Mouse (Mus musculus) lung, embryonic 16.5 days (tissue): Measurements from ENCODE around the gene Tusc2. TPM values are rescaled to one million over a fixed set of nuclear protein-coding genes. Genes with fewer than 3 reads are reported as not detected.

Experiments
- ATAC-seq: fragments of 200-750 bp; cut with Nextera tagmentation; 2 replicates; pipeline ENCODE4 v1.8.0; 2017; ENCODE audit warnings: low read depth, mild to moderate bottlenecking, moderate library complexity
- H3K27ac ChIP-seq: fragments of 300-500 bp; sonication (generic); 2 replicates; pipeline ENCODE4 v1.5.1; 2014; ENCODE audit warnings: mild to moderate bottlenecking, control low read depth, low read length
- H3K27me3 ChIP-seq: fragments of 300-500 bp; sonication (generic); 2 replicates; pipeline ENCODE4 v1.6.1; 2014; ENCODE audit warnings: low read depth, low read length, mixed read lengths; ENCODE audit not compliant: control insufficient read depth, insufficient read depth
- H3K36me3 ChIP-seq: fragments of 300-500 bp; sonication (generic); 2 replicates; pipeline ENCODE4 v1.6.1; 2014; ENCODE audit warnings: low read length; ENCODE audit not compliant: control insufficient read depth, insufficient read depth
- H3K4me1 ChIP-seq: fragments of 300-500 bp; sonication (generic); replicated peaks from 2 replicates; pipeline ENCODE4 v1.6.1; 2014; ENCODE audit warnings: low read length, mixed read lengths; ENCODE audit not compliant: control insufficient read depth, insufficient read depth
- H3K4me2 ChIP-seq: fragments of 300-500 bp; sonication (generic); 2 replicates; pipeline ENCODE4 v1.6.1; 2014; ENCODE audit warnings: low read depth, low read length, control low read depth
- H3K4me3 ChIP-seq: fragments of 300-500 bp; sonication (generic); 2 replicates; pipeline ENCODE4 v1.5.1; 2014; ENCODE audit warnings: mild to moderate bottlenecking, low read length, control low read depth
- H3K9ac ChIP-seq: fragments of 300-500 bp; sonication (generic); 2 replicates; pipeline ENCODE4 v1.6.1; 2014; ENCODE audit warnings: low read length, control low read depth
- H3K9me3 ChIP-seq: fragments of 300-500 bp; sonication (generic); 2 replicates; pipeline ENCODE4 v1.6.1; 2016; ENCODE audit warnings: low read length; ENCODE audit not compliant: control insufficient read depth
- WGBS: fragments of 180-500 bp; shearing (Covaris S2); extraction: QIAGEN DNeasy Blood & Tissue Kit; methylation state at CpG from one replicate; pipeline ENCODE4 v1.1.7; 2014; 5-methylcytosine and 5-hydroxymethylcytosine counted together
- polyA plus RNA-seq: library from polyadenylated mRNA; unstranded; fragments of >200 nt; fragmentation: Nextera tagmentation; extraction: Ambion mirVana; gene quantifications from 2 replicates; pipeline ENCODE4 v1.2.1, GENCODE M21; 2015

Gene Tusc2
- polyA plus RNA-seq, 1 experiment from 2014 or later = 35.6 TPM

DNA sequence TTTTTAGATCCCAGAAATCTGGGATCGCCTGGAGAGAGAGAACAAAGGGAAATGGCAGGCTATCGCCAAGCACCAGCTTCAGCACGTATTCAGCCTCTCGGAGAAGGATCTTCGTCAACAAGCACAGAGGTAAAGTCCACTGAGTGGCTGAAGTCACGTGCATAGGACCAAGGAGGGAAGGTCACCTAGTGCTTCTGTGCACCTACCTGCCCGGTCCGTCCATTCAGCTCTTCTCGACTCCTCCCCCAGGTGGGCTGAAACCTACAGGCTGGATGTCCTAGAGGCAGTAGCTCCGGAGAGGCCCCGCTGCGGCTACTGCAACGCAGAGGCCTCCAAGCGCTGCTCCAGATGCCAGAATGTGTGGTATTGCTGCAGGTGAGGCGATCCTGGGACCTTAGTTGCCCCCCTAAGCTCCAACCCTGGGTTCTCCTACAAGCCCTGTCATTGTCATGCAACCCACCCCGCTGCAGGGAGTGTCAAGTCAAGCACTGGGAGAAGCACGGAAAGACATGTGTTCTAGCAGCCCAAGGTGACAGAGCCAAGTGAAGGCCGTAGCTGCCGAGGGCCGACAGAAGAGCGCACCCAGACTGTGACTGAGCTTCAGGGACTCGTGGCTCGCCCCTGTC, 12.5 kb upstream of the Tusc2 start:
- 29% methylated on average over 23 of the region's 23 CpGs for WGBS
- H3K4me1 ChIP-seq = peaks cover 45% of the 10 kb centered on the region

DNA sequence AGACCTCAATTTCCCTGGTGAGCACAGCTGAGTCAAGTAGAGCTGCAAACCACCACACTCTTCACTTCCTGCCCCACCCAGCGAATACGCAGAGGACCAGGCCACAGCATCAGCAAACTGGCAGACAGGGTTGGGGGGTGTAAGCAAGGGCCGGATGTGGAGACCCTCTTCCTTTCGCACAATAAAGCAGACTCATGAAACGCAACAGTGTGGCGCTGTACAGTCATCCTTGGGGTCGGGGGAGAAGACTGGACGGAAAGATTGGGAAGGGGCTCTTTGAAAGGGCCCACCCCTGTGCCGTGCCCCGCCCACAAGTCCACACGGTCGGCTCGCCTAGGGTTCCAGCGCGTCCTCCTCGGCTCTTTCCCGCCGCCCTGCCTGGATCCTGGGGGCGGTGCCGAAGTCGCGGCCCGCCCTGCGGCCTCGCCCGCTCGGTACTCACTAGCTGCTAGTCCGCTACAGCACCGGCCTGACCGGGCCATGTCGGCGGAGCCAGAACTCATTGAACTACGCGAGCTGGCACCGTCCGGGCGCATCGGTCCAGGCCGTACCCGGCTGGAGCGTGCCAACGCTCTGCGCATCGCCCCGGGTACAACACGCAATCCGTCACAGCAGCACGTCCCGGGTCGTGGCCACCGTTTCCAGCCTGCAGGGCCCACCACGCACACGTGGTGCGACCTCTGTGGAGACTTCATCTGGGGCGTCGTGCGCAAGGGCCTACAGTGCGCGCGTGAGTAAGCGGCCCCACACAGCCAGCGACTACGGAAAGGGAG, 11.8 kb upstream of the Tusc2 start, which contains the start of gene Rassf1:
Gene Rassf1 (plus strand): TSS at position 439 of the 773 bp plus-strand sequence.
- H3K36me3 ChIP-seq = no peaks in the 10 kb centered on the region
- 1% methylated on average over 54 of the region's 63 CpGs for WGBS
- peaks cover 52% of the 10 kb centered on the region for H3K4me1 ChIP-seq

More for the DNA sequence above, 12.5 kb upstream of the Tusc2 start:
- H3K9ac ChIP-seq = peak overlapping the region; percentile 73
- ATAC-seq = no peak
- no peaks in the 10 kb centered on the region for H3K27me3 ChIP-seq
- no peaks in the 10 kb centered on the region for H3K36me3 ChIP-seq
- H3K4me2 ChIP-seq = peak overlapping the region; percentile 91
- peak overlapping the region; percentile 18; the same call in 1 of the 2 replicates for H3K27ac ChIP-seq
- no peaks in the 10 kb centered on the region for H3K9me3 ChIP-seq
- H3K4me3 ChIP-seq = peak overlapping the region; percentile 54

DNA sequence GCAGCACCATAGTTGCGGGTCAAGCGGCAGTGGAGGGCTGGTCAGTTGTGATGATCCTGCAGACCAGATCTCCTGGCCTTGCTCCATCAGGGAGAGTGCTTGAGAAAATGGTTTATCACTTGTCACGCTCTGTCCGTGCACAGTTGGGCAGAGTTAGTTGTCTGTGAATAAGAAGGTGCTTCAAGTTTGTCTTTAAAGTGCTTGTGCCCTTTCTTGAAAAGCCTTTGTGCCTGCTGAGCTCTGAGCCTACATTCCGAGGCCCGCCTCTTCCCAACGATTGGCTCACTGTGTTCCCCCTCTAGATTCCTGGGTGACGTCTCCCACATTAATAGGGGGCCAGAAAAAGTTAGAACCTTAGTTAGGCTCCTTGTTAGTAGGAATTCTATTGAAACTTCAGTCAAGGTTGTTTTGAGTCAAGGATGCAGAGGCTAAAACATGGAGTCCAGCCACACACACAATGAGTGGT, 11.1 kb upstream of the Tusc2 start:
- WGBS = 7% methylated on average over 8 of the region's 8 CpGs
- H3K4me1 ChIP-seq = peaks cover 52% of the 10 kb centered on the region
- ATAC-seq = no peak
- peak overlapping the region; percentile 91 for H3K4me2 ChIP-seq
- H3K27me3 ChIP-seq = no peaks in the 10 kb centered on the region
- no peaks in the 10 kb centered on the region for H3K9me3 ChIP-seq
- H3K9ac ChIP-seq = peak overlapping the region; percentile 73
- H3K27ac ChIP-seq = peak overlapping the region; percentile 77
- no peaks in the 10 kb centered on the region for H3K36me3 ChIP-seq
- H3K4me3 ChIP-seq = peak overlapping the region; percentile 54

More for the DNA sequence above, 11.8 kb upstream of the Tusc2 start, which contains the start of gene Rassf1:
- Histone ChIP-seq H3K4me3 (peak within 1 kb of the TSS; percentile 54), H3K27me3 (no peaks in the 10 kb centered on the region), H3K4me2 (peak within 1 kb of the TSS; percentile 91), H3K9me3 (no peaks in the 10 kb centered on the region), H3K27ac (peak within 1 kb of the TSS; percentile 77), H3K9ac (peak within 1 kb of the TSS; percentile 73)
- peak; percentile 56 for ATAC-seq

GRCm38 (mm10) chr9:107552690-107553393, 10.2 kb upstream of the Tusc2 start:
- no peak for ATAC-seq
- Histone ChIP-seq H3K4me2 (peak overlapping the region; percentile 91), H3K36me3 (peaks cover 5% of the 10 kb centered on the region), H3K4me3 (peak overlapping the region; percentile 83), H3K9ac (peak overlapping the region; percentile 14; the same call in 1 of the 2 replicates), H3K9me3 (no peaks in the 10 kb centered on the region), H3K4me1 (peaks cover 46% of the 10 kb centered on the region), H3K27ac (peak overlapping the region; percentile 92), H3K27me3 (no peaks in the 10 kb centered on the region)
- 73% methylated on average over 5 of the region's 5 CpGs for WGBS

DNA sequence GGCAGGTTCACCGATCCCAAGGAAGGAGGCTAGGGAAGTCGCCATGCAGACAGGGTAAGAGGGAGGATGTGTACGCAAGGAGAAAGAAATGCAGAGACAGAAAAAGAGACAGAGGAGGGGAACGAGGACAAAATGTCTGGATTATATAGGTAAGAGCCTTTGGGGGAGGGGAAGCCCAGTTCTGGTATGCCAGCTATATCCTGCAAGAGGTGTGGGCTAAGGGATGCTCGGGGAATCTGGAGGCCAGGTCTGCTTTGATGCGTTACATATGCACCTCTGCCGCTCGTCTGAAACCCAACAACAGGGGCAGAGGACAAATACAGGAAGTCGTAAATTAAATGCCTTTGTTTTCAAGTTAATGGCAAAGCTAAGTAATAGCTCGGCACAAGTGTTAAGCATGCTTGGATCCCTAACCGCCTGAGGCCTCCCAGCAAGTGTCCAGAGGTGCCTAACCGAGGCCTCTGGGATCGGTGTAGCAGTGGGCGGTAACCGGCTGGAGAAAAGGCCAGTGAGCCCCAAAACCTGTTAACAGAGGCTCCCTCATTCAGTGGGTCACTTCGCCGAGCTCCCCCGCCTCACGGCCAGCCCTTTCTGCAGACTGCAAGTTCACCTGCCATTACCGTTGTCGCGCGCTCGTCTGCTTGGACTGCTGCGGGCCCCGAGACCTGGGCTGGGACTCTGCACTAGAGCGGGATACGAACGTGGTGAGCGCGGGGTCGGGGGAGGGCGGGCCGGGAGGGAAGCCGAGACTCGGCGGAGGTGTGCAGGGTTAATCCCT, 9.3 kb upstream of the Tusc2 start:
- Histone ChIP-seq H3K9me3 (no peaks in the 10 kb centered on the region), H3K27ac (peak overlapping the region; percentile 92), H3K27me3 (no peaks in the 10 kb centered on the region), H3K9ac (peak overlapping the region; percentile 78), H3K4me1 (peaks cover 46% of the 10 kb centered on the region), H3K4me2 (peak overlapping the region; percentile 91), H3K36me3 (peaks cover 12% of the 10 kb centered on the region), H3K4me3 (peak overlapping the region; percentile 83)
- ATAC-seq = peak; percentile 32
- WGBS = 5% methylated on average over 37 of the region's 37 CpGs

DNA sequence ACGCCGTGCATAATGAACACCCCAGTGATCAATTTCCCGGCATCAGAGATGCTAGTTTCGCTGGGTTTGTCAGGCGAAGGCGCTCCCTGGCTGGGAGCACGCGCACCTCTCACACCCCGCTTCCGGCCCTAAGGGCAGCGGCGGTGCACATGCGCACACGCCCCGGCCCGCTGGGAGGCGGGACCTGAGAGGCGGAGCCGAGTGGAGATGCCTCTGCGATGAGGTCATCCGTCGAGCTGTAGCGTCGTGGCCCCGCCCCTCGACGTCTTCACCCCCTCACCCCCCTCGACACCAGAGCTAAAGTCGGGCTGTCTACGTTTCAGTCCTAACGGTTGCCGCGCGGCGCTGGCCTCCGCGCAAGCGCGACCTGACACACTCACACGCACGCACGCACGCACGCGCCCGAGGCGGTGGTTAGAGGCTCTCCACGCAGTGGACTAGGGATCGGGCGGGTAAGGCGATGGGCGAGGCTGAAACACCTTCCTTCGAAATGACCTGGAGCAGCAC, 8.7 kb upstream of the Tusc2 start:
- Histone ChIP-seq H3K9me3 (no peaks in the 10 kb centered on the region), H3K27me3 (no peaks in the 10 kb centered on the region), H3K4me2 (peak overlapping the region; percentile 91), H3K4me3 (peak overlapping the region; percentile 83), H3K9ac (peak overlapping the region; percentile 91), H3K4me1 (peaks cover 46% of the 10 kb centered on the region), H3K36me3 (peaks cover 19% of the 10 kb centered on the region), H3K27ac (peak overlapping the region; percentile 99)
- peak; percentile 90 for ATAC-seq
- WGBS = under 1% methylated on average over 53 of the region's 53 CpGs

GRCm38 (mm10) chr9:107555031-107555457, 8.0 kb upstream of the Tusc2 start:
- H3K9me3 ChIP-seq = no peaks in the 10 kb centered on the region
- under 1% methylated on average over 23 of the region's 23 CpGs for WGBS
- H3K9ac ChIP-seq = peak overlapping the region; percentile 91
- H3K36me3 ChIP-seq = peaks cover 20% of the 10 kb centered on the region
- H3K4me1 ChIP-seq = peaks cover 46% of the 10 kb centered on the region
- H3K27me3 ChIP-seq = no peaks in the 10 kb centered on the region
- H3K27ac ChIP-seq = peak overlapping the region; percentile 99
- peak overlapping the region; percentile 83 for H3K4me3 ChIP-seq
- peak overlapping the region; percentile 91 for H3K4me2 ChIP-seq
- ATAC-seq = peak; percentile 15

GRCm38 (mm10) chr9:107555701-107556100, 7.4 kb upstream of the Tusc2 start:
- Histone ChIP-seq H3K4me2 (peak overlapping the region; percentile 91), H3K9ac (peak overlapping the region; percentile 91), H3K36me3 (peaks cover 22% of the 10 kb centered on the region), H3K4me3 (peak overlapping the region; percentile 83), H3K27ac (peak overlapping the region; percentile 99), H3K9me3 (no peaks in the 10 kb centered on the region), H3K4me1 (peaks cover 43% of the 10 kb centered on the region), H3K27me3 (no peaks in the 10 kb centered on the region)
- no peak for ATAC-seq
- WGBS = 30% methylated on average over 2 of the region's 2 CpGs
